Mouse (Mus musculus) gastrocnemius, postnatal 25 days (tissue): ENCODE results near the gene Slc6a17. TPM values are rescaled to one million over a fixed set of nuclear protein-coding genes. Genes with fewer than 3 reads are reported as not detected.

ENCODE experiments used
- DNase-seq: peaks from one replicate; pipeline ENCODE4 v3.0.0; 2022
- long read RNA-seq, 2 experiments: library from polyadenylated mRNA; stranded (forward); transcript quantifications; one replicate each; pipeline ENCODE4 v2.0.0; 2021
- total RNA-seq, 2 experiments: library from RNA; stranded (reverse); gene quantifications; 1 replicate in 1 of 2; 2 replicates in 1 of 2; pipeline ENCODE4 v1.2.3; 2021

Gene Slc6a17
- total RNA-seq: under 1 TPM; 0.41 to 0.46 TPM
- long read RNA-seq, experiment 1: 0 reads
- long read RNA-seq, experiment 2: 0 reads

DNA sequence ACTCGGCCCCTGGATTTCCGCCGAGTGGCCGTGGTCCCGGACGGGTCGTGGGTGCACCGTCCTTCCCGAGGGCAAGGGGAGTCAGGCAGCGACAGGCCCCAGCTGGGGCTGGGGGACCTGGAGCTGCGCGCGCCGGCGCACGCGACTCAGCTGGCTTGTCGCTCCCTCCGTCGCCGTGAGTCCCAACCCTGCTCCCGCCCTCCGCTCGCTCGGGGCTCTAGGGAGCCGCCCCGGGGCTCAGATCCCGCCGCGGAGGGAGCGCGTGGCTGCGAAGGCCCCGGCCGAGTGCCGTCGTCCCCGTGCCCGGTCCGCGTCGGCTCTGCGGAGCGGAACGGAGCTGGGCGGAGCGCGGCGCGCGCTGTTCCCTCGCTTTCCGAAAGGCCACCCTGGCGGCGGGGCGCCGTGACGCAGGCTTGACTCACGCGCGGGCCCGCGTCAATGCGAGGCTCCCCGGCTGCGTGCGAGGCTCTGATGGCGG lies at the start of gene Slc6a17:
Gene Slc6a17, minus strand, starts transcription at position 388 of the 478 bp plus-strand sequence.
- DNase-seq: no peak

GRCm38 (mm10) chr3:107565331-107565730 lies 47.5 kb upstream of the Slc6a17 start:
- DNase-seq: no peak

GRCm38 (mm10) chr3:107563880-107564279 lies 46.1 kb upstream of the Slc6a17 start:
- DNase-seq: no peak

GRCm38 (mm10) chr3:107562591-107562990 lies 44.8 kb upstream of the Slc6a17 start:
- no peak for DNase-seq

GRCm38 (mm10) chr3:107562104-107562503 lies 44.3 kb upstream of the Slc6a17 start:
- no peak for DNase-seq

- peak; percentile 70 for DNase-seq
Measured at GRCm38 (mm10) chr3:107559183-107559582, 41.4 kb upstream of the Slc6a17 start.

- DNase-seq: no peak
Measured at GRCm38 (mm10) chr3:107558740-107559139, 40.9 kb upstream of the Slc6a17 start.

GRCm38 (mm10) chr3:107554842-107555241 lies 37.0 kb upstream of the Slc6a17 start, which contains the start of gene Ubl4b:
Ubl4b (minus strand) TSS chr3:107555073.
- no peak for DNase-seq

DNA sequence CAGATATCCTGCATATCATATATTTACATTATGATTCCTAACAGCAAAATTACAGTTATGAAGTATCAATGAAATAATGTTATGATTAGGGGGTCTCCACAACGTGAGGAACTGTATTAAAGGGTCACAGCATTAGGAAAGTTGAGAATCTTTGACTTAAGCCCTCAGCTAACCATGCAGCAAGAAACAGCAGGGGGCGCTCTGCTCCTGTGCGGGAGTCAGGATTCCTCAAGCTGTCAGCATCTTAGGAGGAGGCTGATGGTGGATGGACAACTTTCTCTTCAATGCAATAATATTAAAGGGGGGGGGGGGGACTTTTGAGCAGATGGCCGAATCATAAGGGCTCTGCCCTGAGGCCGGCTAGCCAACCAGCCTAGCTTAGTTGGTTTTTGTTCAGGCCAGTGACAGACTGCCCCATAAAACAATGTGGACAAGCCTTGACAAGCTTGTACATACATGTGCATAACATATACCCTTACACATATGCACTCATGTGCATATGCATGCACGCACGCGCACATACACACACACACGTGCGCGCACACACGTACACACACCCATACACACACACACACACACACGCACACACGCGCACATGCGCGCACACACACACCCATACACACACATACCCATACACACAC lies 32.7 kb upstream of the Slc6a17 start:
- no peak for DNase-seq

DNA sequence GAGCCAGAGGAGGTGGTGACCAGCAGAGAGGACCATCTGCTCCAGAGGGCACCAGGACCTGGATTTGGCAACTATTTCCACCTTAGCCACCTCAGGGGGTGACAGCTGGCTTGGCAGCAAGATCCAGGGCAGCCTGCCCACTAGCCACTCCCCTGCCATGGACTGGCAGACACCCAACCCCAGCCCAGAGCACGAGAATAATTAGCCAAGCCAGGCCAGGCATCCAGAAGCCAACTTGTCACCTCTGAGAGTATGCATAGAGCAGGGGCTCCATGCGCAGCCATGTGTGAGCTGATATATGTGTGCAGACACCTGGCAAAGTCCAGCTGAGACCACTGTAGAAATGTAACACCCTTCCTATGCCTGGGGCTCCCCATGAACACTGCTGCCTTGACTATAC lies 29.1 kb upstream of the Slc6a17 start:
- no peak for DNase-seq

DNA sequence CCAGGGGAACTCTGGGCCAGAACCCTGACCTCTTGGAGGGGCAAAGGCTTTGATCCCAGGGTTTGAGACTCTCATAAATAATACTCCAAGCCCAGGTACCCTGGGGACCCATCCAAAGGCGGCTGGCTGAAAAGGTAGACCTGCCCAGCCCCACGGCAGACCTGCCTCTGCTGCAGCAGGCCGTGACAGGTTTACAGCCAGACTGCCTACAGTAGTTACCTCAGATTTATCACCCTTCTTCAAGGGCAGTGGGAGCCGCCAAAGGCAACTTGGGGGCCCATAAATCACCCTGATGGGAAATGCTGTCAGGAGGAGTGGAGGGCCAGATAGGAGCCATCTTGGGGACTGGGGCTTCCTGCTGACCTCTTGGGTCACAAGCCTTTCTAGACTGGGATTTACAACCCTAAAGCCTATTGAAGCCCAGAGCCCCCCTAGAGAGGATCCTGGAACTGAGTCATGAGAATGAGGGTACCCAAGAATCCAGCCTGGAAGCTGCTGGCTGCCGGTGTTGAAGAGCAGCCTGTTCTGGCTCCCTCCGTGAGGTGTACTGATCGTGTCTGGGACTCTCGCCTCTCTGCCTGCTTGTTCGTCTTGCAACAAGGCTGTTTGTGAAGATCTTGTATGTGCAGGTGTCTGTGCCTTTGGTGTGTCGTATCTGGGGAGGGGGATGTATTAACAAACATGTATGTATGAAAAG lies 28.0 kb upstream of the Slc6a17 start:
- no peak for DNase-seq

- no peak for DNase-seq
Measured at GRCm38 (mm10) chr3:107545278-107545677, 27.5 kb upstream of the Slc6a17 start.

GRCm38 (mm10) chr3:107543158-107544080 lies 25.6 kb upstream of the Slc6a17 start:
- DNase-seq: no peak

DNA sequence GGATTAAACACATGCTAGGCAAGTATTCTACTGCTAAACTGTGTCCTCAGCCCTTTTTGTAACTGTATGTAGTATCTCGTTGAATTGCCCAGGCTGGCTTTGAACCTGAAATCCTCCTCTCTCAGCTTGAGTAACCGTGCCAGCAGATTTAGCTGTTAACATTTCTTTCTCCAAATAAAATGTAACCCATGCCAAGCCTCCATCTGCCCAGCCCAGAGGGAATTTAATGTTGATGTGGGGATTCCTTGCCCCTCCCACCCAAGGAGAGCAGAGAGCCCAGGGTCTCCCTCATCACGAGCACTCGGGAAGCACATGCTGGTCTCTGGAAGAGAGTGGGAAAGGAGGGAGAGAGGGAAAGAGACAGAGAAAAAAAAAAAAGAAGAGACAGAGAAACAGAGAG lies 24.8 kb upstream of the Slc6a17 start:
- DNase-seq: no peak

DNA sequence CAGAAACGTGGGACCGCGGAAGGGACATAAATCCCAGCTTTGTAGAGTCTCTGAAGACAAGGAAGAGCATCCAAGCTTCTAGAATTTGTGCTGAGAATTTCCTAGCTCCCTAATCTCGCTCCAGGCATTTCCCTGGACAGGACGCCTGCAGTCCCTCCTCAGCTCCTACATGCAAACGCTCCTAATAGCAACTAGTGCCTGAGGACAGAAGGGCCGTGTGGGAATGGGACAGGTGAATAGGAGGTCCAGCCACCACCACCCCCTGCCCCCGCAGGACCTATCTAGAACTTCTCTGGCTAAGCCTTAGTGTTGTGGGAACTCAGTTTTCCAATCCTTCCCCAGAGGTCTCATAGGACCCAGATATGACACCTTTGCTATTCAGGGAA lies 19.7 kb upstream of the Slc6a17 start:
- no peak for DNase-seq

DNA sequence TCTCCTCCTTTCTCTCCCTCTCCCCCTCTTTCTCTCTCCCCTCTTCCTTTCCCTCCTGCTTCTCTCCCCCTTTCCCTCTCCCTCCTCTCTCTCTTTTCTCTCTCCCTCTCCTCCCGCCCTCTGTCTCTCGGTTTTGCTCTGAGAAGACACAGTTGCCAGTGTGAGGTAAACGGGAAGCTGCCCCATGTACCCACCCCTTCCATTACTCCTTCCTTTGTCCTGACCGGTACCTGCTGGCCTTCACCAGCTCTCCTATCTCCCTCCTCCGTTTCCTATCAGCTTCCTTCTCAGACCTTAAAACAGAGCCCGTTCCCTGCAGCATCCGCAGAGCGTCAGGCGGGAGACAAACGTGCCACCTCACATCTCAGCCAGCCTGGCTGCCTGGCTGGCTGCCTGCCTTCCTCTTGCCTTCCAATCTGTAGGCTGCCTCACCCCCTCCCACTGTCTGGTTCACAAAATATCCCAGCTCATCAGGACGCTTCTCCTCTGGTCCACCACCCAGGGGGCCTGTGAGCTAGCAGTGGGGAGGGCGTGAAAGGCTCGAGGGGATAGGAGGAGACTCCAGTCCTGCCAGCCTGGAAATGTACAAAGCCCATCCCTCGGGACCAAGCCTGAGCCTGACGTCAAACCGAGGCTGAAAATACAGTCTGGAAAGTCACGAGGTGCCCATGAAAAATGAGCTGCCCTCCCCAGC lies 19.1 kb upstream of the Slc6a17 start:
- peak; percentile 22 for DNase-seq

GRCm38 (mm10) chr3:107534951-107535350 lies 17.1 kb upstream of the Slc6a17 start:
- no peak for DNase-seq

- no peak for DNase-seq
Measured at GRCm38 (mm10) chr3:107533532-107533931, 15.7 kb upstream of the Slc6a17 start.

GRCm38 (mm10) chr3:107530581-107530980 lies 12.8 kb upstream of the Slc6a17 start:
- no peak for DNase-seq

- no peak for DNase-seq
Measured at GRCm38 (mm10) chr3:107529182-107529581, 11.4 kb upstream of the Slc6a17 start.

GRCm38 (mm10) chr3:107528401-107529118 lies 10.7 kb upstream of the Slc6a17 start:
- DNase-seq: no peak
